Mouse (Mus musculus): ENCODE data around the gene Abca1.

- TF ChIP-seq CHD2 (IDR thresholded peaks at IDR 0.05; ENCODE audit: low read depth, low read length) (no peak), MAFK (IDR thresholded peaks at IDR 0.05; ENCODE audit: insufficient read depth, low read depth, low read length) (no peak)
Measured at GRCm38 (mm10) chr4:53186573-53186972, 26.9 kb upstream of the Abca1 start.

All from ES-E14 (cell line).